ENCODE assay signal across 8 mouse cellular contexts in genomic region chr17:53463496-53463840, GRCm38 (mm10). TPM values are rescaled to one million over a fixed set of nuclear protein-coding genes. Genes with fewer than 3 reads are reported as not detected.
DNase-seq lines count a peak whose midpoint lies in the region; ATAC-seq and TF ChIP-seq lines count a peak whose summit lies in the region.

No protein-coding gene starts in this region.

- peak overlapping the region; percentile 54 for H3K4me2 ChIP-seq in liver, embryonic 13.5 days

- H3K9ac ChIP-seq in liver, embryonic 13.5 days: no peak overlapping the region

- no peak for ATAC-seq in liver, embryonic 13.5 days (ENCODE audit: low read depth)
- no peak for ATAC-seq in granulocyte monocyte progenitor cell, adult 5-6 weeks (replicated peaks; ENCODE audit: poor library complexity, severe bottlenecking)

- peak overlapping the region; percentile 57 for H3K27ac ChIP-seq in testis, adult 2 months (ENCODE audit: control insufficient read depth, insufficient read depth, low read depth, low read length)
- no peak overlapping the region for H3K27ac ChIP-seq in liver, embryonic 13.5 days

- H3K27me3 ChIP-seq in testis, adult 2 months (ENCODE audit: control insufficient read depth, insufficient read depth, low read length): no peaks in the 10 kb centered on the region
- H3K27me3 ChIP-seq in liver, embryonic 13.5 days: no peaks in the 10 kb centered on the region

- H3K4me1 ChIP-seq in testis, adult 2 months (ENCODE audit: control insufficient read depth, insufficient read depth, low read length): peaks cover 21% of the 10 kb centered on the region
- H3K4me1 ChIP-seq in liver, embryonic 13.5 days (replicated peaks): 0 out of 2 replicates have a peak, but pooled peaks cover 3% of the 10 kb centered on the region

- WGBS in liver, embryonic 13.5 days (ENCODE audit: insufficient replicate concordance): 20% methylated on average over 8 of the region's 9 CpGs

- TF ChIP-seq POLR2A in testis, adult 2 months (IDR thresholded peaks at IDR 0.05; ENCODE audit: control insufficient read depth, low read depth, low read length): no peak

- H3K9me3 ChIP-seq in liver, embryonic 13.5 days (replicated peaks): no peaks in the 10 kb centered on the region

- DNase-seq in embryo, embryonic 10.5 days (ENCODE audit: low spot score): peak; percentile 36
- no peak for DNase-seq in embryo, embryonic 10 days (ENCODE audit: low spot score)
- no peak for DNase-seq in testis, postnatal 14 days (ENCODE audit: low spot score)
- DNase-seq in liver, embryonic 13.5 days: no peak
- no peak for DNase-seq in cerebellum, adult 18-20 months
- DNase-seq in cerebellum, adult 11-12 months: no peak

- peak overlapping the region; percentile 95 for H3K4me3 ChIP-seq in testis, adult 2 months (ENCODE audit: control insufficient read depth, low read depth, low read length)
- peak overlapping the region; percentile 29 for H3K4me3 ChIP-seq in liver, embryonic 13.5 days (replicated peaks)

- H3K36me3 ChIP-seq in testis, adult 2 months (ENCODE audit: control insufficient read depth, insufficient read depth, low read length): no peaks in the 10 kb centered on the region
- H3K36me3 ChIP-seq in liver, embryonic 13.5 days: no peaks in the 10 kb centered on the region

- TF ChIP-seq CTCF in testis, adult 2 months (IDR thresholded peaks at IDR 0.05; ENCODE audit: control insufficient read depth, insufficient read depth, insufficient replicate concordance, low read depth, low read length): no peak

RNA-seq across cellular contexts. Expression of gene Efhb, which starts 0.3 kb away (rescaled TPM):
- 22.5 and 22.8 TPM in 2 replicates for polyA plus RNA-seq in testis, adult 2 months (2012; rRNA removed)
- not detected in 2 replicates for polyA plus RNA-seq in liver, embryonic 13.5 days (2015; fragmentation: Nextera tagmentation; extraction: Ambion mirVana)
- total RNA-seq in granulocyte monocyte progenitor cell, adult 5-6 weeks (2014; fragmentation: Nextera tagmentation): not detected in 2 replicates
- not detected in 2 replicates for total RNA-seq in granulocyte monocyte progenitor cell, adult 5-6 weeks (2017)

RNA-seq across cellular contexts. Expression of gene Rab5a, which starts 15.6 kb away (rescaled TPM):
- polyA plus RNA-seq in testis, adult 2 months (2012; rRNA removed): 4.5 and 5.4 TPM in 2 replicates
- polyA plus RNA-seq in liver, embryonic 13.5 days (2015; fragmentation: Nextera tagmentation; extraction: Ambion mirVana): 32.8 and 40.0 TPM in 2 replicates
- 29.6 and 38.1 TPM in 2 replicates for total RNA-seq in granulocyte monocyte progenitor cell, adult 5-6 weeks (2014; fragmentation: Nextera tagmentation)
- 53.5 and 55.0 TPM in 2 replicates for total RNA-seq in granulocyte monocyte progenitor cell, adult 5-6 weeks (2017)

Comparison
In these comparisons a context has a peak if more than half of its experiments do, and no peak if none do; other contexts are left out.
1. RNA of gene Efhb, which starts 0.3 kb away (polyA plus RNA-seq): 22.5 to 22.8 TPM in testis, adult 2 months; not detected in liver, embryonic 13.5 days; every median in the first group is over 10 times any median in the second.